Mouse (Mus musculus) liver, embryonic 11.5 days (tissue): ENCODE results near the gene Cfap54. TPM values are rescaled to one million over a fixed set of nuclear protein-coding genes. Genes with fewer than 3 reads are reported as not detected.

Experiments used
- ATAC-seq: fragments of 200-750 bp; cut with Nextera tagmentation; replicated peaks from 2 replicates; pipeline ENCODE4 v1.8.0; 2017; ENCODE audit warnings: moderate number of reproducible peaks, mild to moderate bottlenecking, moderate TSS enrichment, moderate library complexity; ENCODE audit not compliant: low FRiP score
- DNase-seq: peaks from one replicate; pipeline ENCODE4 v3.0.0-alpha.2; 2017; ENCODE audit warnings: low spot score
- H3K27ac ChIP-seq: fragments of 300-500 bp; sonication (generic); 2 replicates; pipeline ENCODE4 v1.5.1; 2014; ENCODE audit warnings: mild to moderate bottlenecking, low read depth, low read length, control low read depth
- H3K27me3 ChIP-seq: fragments of 300-500 bp; sonication (generic); replicated peaks from 2 replicates; pipeline ENCODE4 v1.6.1; 2014; ENCODE audit warnings: low read length, mixed read lengths; ENCODE audit not compliant: control insufficient read depth, insufficient read depth
- H3K36me3 ChIP-seq: fragments of 300-500 bp; sonication (generic); 2 replicates; pipeline ENCODE4 v1.6.1; 2014; ENCODE audit warnings: mild to moderate bottlenecking, low read length, moderate library complexity, mixed read lengths; ENCODE audit not compliant: control insufficient read depth, insufficient read depth
- H3K4me1 ChIP-seq: fragments of 300-500 bp; sonication (generic); replicated peaks from 2 replicates; pipeline ENCODE4 v1.6.1; 2014; ENCODE audit warnings: low read length, mixed read lengths; ENCODE audit not compliant: control insufficient read depth, insufficient read depth
- H3K4me2 ChIP-seq: fragments of 300-500 bp; sonication (generic); 2 replicates; pipeline ENCODE4 v1.6.1; 2014; ENCODE audit warnings: mild to moderate bottlenecking, control low read depth, moderate library complexity
- H3K4me3 ChIP-seq: fragments of 300-500 bp; sonication (generic); 2 replicates; pipeline ENCODE4 v1.5.1; 2014; ENCODE audit warnings: low read depth, low read length, control low read depth
- H3K9ac ChIP-seq: fragments of 300-500 bp; sonication (generic); 2 replicates; pipeline ENCODE4 v1.6.1; 2014; ENCODE audit warnings: low read depth, low read length, control low read depth
- H3K9me3 ChIP-seq: fragments of 300-500 bp; sonication (generic); 2 replicates; pipeline ENCODE4 v1.6.1; 2016; ENCODE audit warnings: low read length, inconsistent platforms, mixed read lengths; ENCODE audit not compliant: control insufficient read depth
- WGBS: fragments of 180-500 bp; shearing (Covaris S2); extraction: QIAGEN DNeasy Blood & Tissue Kit; methylation state at CpG from one replicate; pipeline ENCODE4 v1.1.7; 2014; 5-methylcytosine and 5-hydroxymethylcytosine counted together
- polyA plus RNA-seq: library from polyadenylated mRNA; unstranded; fragments of >200 nt; fragmentation: Nextera tagmentation; extraction: Ambion mirVana; gene quantifications from 2 replicates; pipeline ENCODE4 v1.2.1, GENCODE M21; 2014

Cfap54 gene
- polyA plus RNA-seq, 1 experiment from 2014 or later: 0.11 TPM

GRCm38 (mm10) chr10:93075856-93076255 is 5.6 kb downstream of the Cfap54 start:
- Histone ChIP-seq H3K9me3 (no peaks in the 10 kb centered on the region), H3K36me3 (no peaks in the 10 kb centered on the region), H3K4me1 (peaks cover 5% of the 10 kb centered on the region; the same call in 1 of the 2 replicates), H3K4me2 (no peak overlapping the region), H3K4me3 (no peak overlapping the region), H3K27ac (no peak overlapping the region), H3K27me3 (no peaks in the 10 kb centered on the region), H3K9ac (no peak overlapping the region)
- WGBS: 83% methylated on average over 8 of the region's 8 CpGs
- ATAC-seq: no peak
- DNase-seq: no peak

GRCm38 (mm10) chr10:93072769-93073168 is 8.6 kb downstream of the Cfap54 start:
- WGBS: 73% methylated on average over 2 of the region's 2 CpGs
- no peaks in the 10 kb centered on the region for H3K27me3 ChIP-seq
- no peak overlapping the region for H3K4me3 ChIP-seq
- no peak for DNase-seq
- H3K4me1 ChIP-seq: peaks cover 17% of the 10 kb centered on the region
- H3K9ac ChIP-seq: no peak overlapping the region
- H3K27ac ChIP-seq: no peak overlapping the region
- no peaks in the 10 kb centered on the region for H3K36me3 ChIP-seq
- ATAC-seq: no peak
- no peak overlapping the region for H3K4me2 ChIP-seq
- H3K9me3 ChIP-seq: no peaks in the 10 kb centered on the region

GRCm38 (mm10) chr10:93071753-93072152 is 9.7 kb downstream of the Cfap54 start:
- no peak overlapping the region for H3K27ac ChIP-seq
- no peaks in the 10 kb centered on the region for H3K9me3 ChIP-seq
- no peaks in the 10 kb centered on the region for H3K27me3 ChIP-seq
- no peak for ATAC-seq
- no peak overlapping the region for H3K4me2 ChIP-seq
- H3K4me3 ChIP-seq: no peak overlapping the region
- H3K4me1 ChIP-seq: peaks cover 16% of the 10 kb centered on the region
- 71% methylated on average over 3 of the region's 3 CpGs for WGBS
- no peak for DNase-seq
- H3K9ac ChIP-seq: no peak overlapping the region
- no peaks in the 10 kb centered on the region for H3K36me3 ChIP-seq

- Histone ChIP-seq H3K27ac (peak overlapping the region; percentile 72; the same call in 1 of the 2 replicates), H3K9me3 (no peaks in the 10 kb centered on the region), H3K4me3 (no peak overlapping the region), H3K9ac (no peak overlapping the region), H3K4me1 (peaks cover 13% of the 10 kb centered on the region), H3K4me2 (peak overlapping the region; percentile 44), H3K36me3 (no peaks in the 10 kb centered on the region), H3K27me3 (no peaks in the 10 kb centered on the region)
- DNase-seq (peak; percentile 69), ATAC-seq (peak; percentile 77)
- 34% methylated on average over 9 of the region's 9 CpGs for WGBS
Measured at GRCm38 (mm10) chr10:93070121-93070898, 11.1 kb downstream of the Cfap54 start.

GRCm38 (mm10) chr10:93069721-93070120 is 11.7 kb downstream of the Cfap54 start:
- H3K4me2 ChIP-seq: peak overlapping the region; percentile 44
- no peaks in the 10 kb centered on the region for H3K9me3 ChIP-seq
- no peak overlapping the region for H3K4me3 ChIP-seq
- H3K9ac ChIP-seq: no peak overlapping the region
- ATAC-seq: no peak
- H3K27me3 ChIP-seq: no peaks in the 10 kb centered on the region
- no peak for DNase-seq
- no peaks in the 10 kb centered on the region for H3K36me3 ChIP-seq
- WGBS: 62% methylated on average over 6 of the region's 6 CpGs
- peaks cover 13% of the 10 kb centered on the region for H3K4me1 ChIP-seq
- H3K27ac ChIP-seq: peak overlapping the region; percentile 72; the same call in 1 of the 2 replicates

GRCm38 (mm10) chr10:93069041-93069679 is 12.3 kb downstream of the Cfap54 start:
- H3K4me2 ChIP-seq: 0 out of 2 replicates have a peak overlapping the region, but pooled peaks have one; percentile 4
- WGBS: 43% methylated on average over 6 of the region's 6 CpGs
- H3K9ac ChIP-seq: peak overlapping the region; percentile 28; the same call in 1 of the 2 replicates
- H3K9me3 ChIP-seq: no peaks in the 10 kb centered on the region
- ATAC-seq: peak; percentile 84
- DNase-seq: no peak
- no peak overlapping the region for H3K4me3 ChIP-seq
- no peaks in the 10 kb centered on the region for H3K27me3 ChIP-seq
- peak overlapping the region; percentile 72 for H3K27ac ChIP-seq
- peaks cover 13% of the 10 kb centered on the region for H3K4me1 ChIP-seq
- no peaks in the 10 kb centered on the region for H3K36me3 ChIP-seq

- H3K27ac ChIP-seq: no peak overlapping the region
- H3K27me3 ChIP-seq: no peaks in the 10 kb centered on the region
- WGBS: 91% methylated on average over 10 of the region's 10 CpGs
- H3K4me1 ChIP-seq: peaks cover 12% of the 10 kb centered on the region
- H3K36me3 ChIP-seq: no peaks in the 10 kb centered on the region
- DNase-seq: no peak
- no peaks in the 10 kb centered on the region for H3K9me3 ChIP-seq
- no peak overlapping the region for H3K4me3 ChIP-seq
- ATAC-seq: no peak
- no peak overlapping the region for H3K4me2 ChIP-seq
- H3K9ac ChIP-seq: no peak overlapping the region
Measured at GRCm38 (mm10) chr10:93064973-93065372, 16.4 kb downstream of the Cfap54 start.

GRCm38 (mm10) chr10:93063576-93063975 is 17.8 kb downstream of the Cfap54 start:
- Histone ChIP-seq H3K27me3 (no peaks in the 10 kb centered on the region), H3K9ac (no peak overlapping the region), H3K9me3 (no peaks in the 10 kb centered on the region), H3K4me3 (no peak overlapping the region), H3K27ac (no peak overlapping the region), H3K36me3 (no peaks in the 10 kb centered on the region), H3K4me2 (no peak overlapping the region), H3K4me1 (no peaks in the 10 kb centered on the region)
- 60% methylated on average over 3 of the region's 3 CpGs for WGBS
- ATAC-seq (peak; percentile 64), DNase-seq (no peak)
